In genomic region chr5:150519551-150519950, GRCm38 (mm10) we compare ENCODE assay signal across 13 mouse cellular contexts. TPM values are rescaled to one million over a fixed set of nuclear protein-coding genes. Genes with fewer than 3 reads are reported as not detected.
DNase-seq lines count a peak whose midpoint lies in the region; ATAC-seq and TF ChIP-seq lines count a peak whose summit lies in the region.
"Had no signal": no experiment of that assay in that cellular context is flagged by ENCODE, and none has a peak within 500 bp of the region (broad histone marks: within the 10 kb centered on the region; RNA-seq: fewer than 3 reads in every experiment).

No protein-coding gene starts in this region.

- no peaks in the 10 kb centered on the region for H3K9me3 ChIP-seq in intestine, postnatal 0 days (ENCODE audit: control insufficient read depth)
- no peaks in the 10 kb centered on the region for H3K9me3 ChIP-seq in intestine, embryonic 16.5 days (ENCODE audit: control insufficient read depth, low read length)
- H3K9me3 ChIP-seq in G1E (replicated peaks): no peaks in the 10 kb centered on the region
- H3K9me3 ChIP-seq: liver, embryonic 13.5 days; neural tube, embryonic 13.5 days had no signal

- H3K36me3 ChIP-seq in intestine, postnatal 0 days (ENCODE audit: control insufficient read depth, insufficient read depth): no peaks in the 10 kb centered on the region; the same call in 1 of the 2 replicates
- H3K36me3 ChIP-seq in intestine, embryonic 16.5 days (ENCODE audit: control insufficient read depth, insufficient read depth, low read length): no peaks in the 10 kb centered on the region
- H3K36me3 ChIP-seq in G1E (replicated peaks): peaks cover 6% of the 10 kb centered on the region
- H3K36me3 ChIP-seq: liver, embryonic 13.5 days; neural tube, embryonic 13.5 days had no signal

- no peak for ATAC-seq in intestine, postnatal 0 days
- ATAC-seq in intestine, embryonic 16.5 days: no peak
- no peak for ATAC-seq in G1E (ENCODE audit: extremely low read depth, insufficient number of reproducible peaks, low FRiP score, poor library complexity, severe bottlenecking)

- peak; percentile 76 for TF ChIP-seq CTCF in intestine, postnatal 0 days (IDR thresholded peaks at IDR 0.05; ENCODE audit: low read depth)
- TF ChIP-seq CTCF in G1E (IDR thresholded peaks at IDR 0.05; ENCODE audit: low read depth, low read length): 0 out of 2 replicates have a peak, but pooled peaks have one; percentile 2

- H3K27me3 ChIP-seq in intestine, postnatal 0 days (replicated peaks; ENCODE audit: control insufficient read depth, insufficient read depth, low read length): no peaks in the 10 kb centered on the region
- H3K27me3 ChIP-seq in intestine, embryonic 16.5 days (replicated peaks; ENCODE audit: control insufficient read depth, insufficient read depth, low read length): no peaks in the 10 kb centered on the region
- H3K27me3 ChIP-seq in G1E (ENCODE audit: insufficient read depth, low read length): peaks cover 13% of the 10 kb centered on the region
- H3K27me3 ChIP-seq: neural tube, embryonic 13.5 days had no signal

- intact Hi-C loops in left cerebral cortex, postnatal 25 days (cut with DNase I): no loop called here
- intact Hi-C loops in heart, postnatal 36 days (cut with DNase I): no loop called here

- no peak overlapping the region for H3K4me3 ChIP-seq in intestine, postnatal 0 days (ENCODE audit: low read depth, low read length)
- no peak overlapping the region for H3K4me3 ChIP-seq in intestine, embryonic 16.5 days (ENCODE audit: low read length)
- no peak overlapping the region for H3K4me3 ChIP-seq in G1E (ENCODE audit: low read depth, low read length)
- H3K4me3 ChIP-seq: liver, embryonic 13.5 days; neural tube, embryonic 13.5 days had no signal

- H3K27ac ChIP-seq in intestine, postnatal 0 days (ENCODE audit: low read depth, low read length): no peak overlapping the region
- no peak overlapping the region for H3K27ac ChIP-seq in intestine, embryonic 16.5 days (ENCODE audit: low read length)
- H3K27ac ChIP-seq: liver, embryonic 13.5 days; neural tube, embryonic 13.5 days had no signal

- no peak overlapping the region for H3K4me2 ChIP-seq in intestine, postnatal 0 days (replicated peaks; ENCODE audit: low read depth)
- no peak overlapping the region for H3K4me2 ChIP-seq in intestine, embryonic 16.5 days (ENCODE audit: low read depth, low read length)
- H3K4me2 ChIP-seq: liver, embryonic 13.5 days; neural tube, embryonic 13.5 days had no signal

- WGBS in intestine, postnatal 0 days: 93% methylated on average over 1 of the region's 1 CpGs
- 91% methylated on average over 1 of the region's 1 CpGs for WGBS in intestine, embryonic 16.5 days

- H3K9ac ChIP-seq in intestine, postnatal 0 days (ENCODE audit: low read depth, low read length): no peak overlapping the region
- no peak overlapping the region for H3K9ac ChIP-seq in intestine, embryonic 16.5 days (ENCODE audit: low read depth, low read length)
- H3K9ac ChIP-seq: liver, embryonic 13.5 days; neural tube, embryonic 13.5 days had no signal

- H3K4me1 ChIP-seq in intestine, postnatal 0 days (replicated peaks; ENCODE audit: control insufficient read depth, insufficient read depth, low read length): no peaks in the 10 kb centered on the region
- peaks cover 7% of the 10 kb centered on the region for H3K4me1 ChIP-seq in intestine, embryonic 16.5 days (ENCODE audit: control insufficient read depth, insufficient read depth, low read length)
- peaks cover 15% of the 10 kb centered on the region for H3K4me1 ChIP-seq in G1E (ENCODE audit: insufficient read depth, low read depth, low read length)

- DNase-seq in 3T3-L1 (ENCODE audit: low read depth, low spot score): peak; percentile 85
- peak; percentile 14 for DNase-seq in G1E (ENCODE audit: low spot score)
- DNase-seq in forelimb bud, embryonic 11.5 days (ENCODE audit: low read depth, low spot score): peak; percentile 13
- no peak for DNase-seq in spleen, postnatal 14 days (ENCODE audit: low spot score in 2 of 2)
- no peak for DNase-seq in left cerebral cortex, postnatal 25 days (ENCODE audit: low spot score in 2 of 2)
- DNase-seq in heart, postnatal 36 days: no peak
- DNase-seq: liver, embryonic 13.5 days had no signal

RNA-seq across cellular contexts. Expression of gene Zar1l, which starts 1.6 kb away (rescaled TPM):
- polyA plus RNA-seq in intestine, postnatal 0 days (2015; fragmentation: Nextera tagmentation; extraction: Ambion mirVana): not detected in 2 replicates
- not detected in 2 replicates for polyA plus RNA-seq in intestine, embryonic 16.5 days (2015; fragmentation: Nextera tagmentation; extraction: Ambion mirVana)
- not detected in 2 replicates for total RNA-seq in G1E (2014; fragmentation: Nextera tagmentation)
- total RNA-seq in G1E (2017): not detected in 2 replicates
- not detected in 2 replicates for polyA plus RNA-seq in G1E (2012)
- total RNA-seq in left cerebral cortex, postnatal 25 days (2021): 1 to 10 TPM; 1.2 to 1.7 TPM
- total RNA-seq in heart, postnatal 36 days (2021): not detected
- total RNA-seq: layer of hippocampus, adult 18-20 months had no signal
- polyA plus RNA-seq: heart, embryonic 14.5 days; liver, embryonic 13.5 days; neural tube, embryonic 13.5 days; stomach, embryonic 16.5 days had no signal

RNA-seq across cellular contexts. Expression of gene Brca2, which starts 2.9 kb away (rescaled TPM):
- polyA plus RNA-seq in intestine, postnatal 0 days (2015; fragmentation: Nextera tagmentation; extraction: Ambion mirVana): 6.6 and 6.7 TPM in 2 replicates
- 12.8 TPM in 2 replicates for polyA plus RNA-seq in intestine, embryonic 16.5 days (2015; fragmentation: Nextera tagmentation; extraction: Ambion mirVana)
- 104 and 119 TPM in 2 replicates for total RNA-seq in G1E (2014; fragmentation: Nextera tagmentation)
- 31.5 and 39.7 TPM in 2 replicates for total RNA-seq in G1E (2017)
- 9.0 and 13.9 TPM in 2 replicates for polyA plus RNA-seq in G1E (2012)
- total RNA-seq in left cerebral cortex, postnatal 25 days (2021): 1 to 10 TPM; 5.7 to 6.0 TPM
- 1 to 10 TPM; 2.6 to 3.4 TPM for total RNA-seq in heart, postnatal 36 days (2021)

Comparison
In these comparisons a context has a peak if more than half of its experiments do, and no peak if none do; other contexts are left out.
1. DNase-seq: peak in 3T3-L1 (single experiment), G1E (single experiment) and forelimb bud, embryonic 11.5 days (single experiment); none in spleen, postnatal 14 days (0 of 2), left cerebral cortex, postnatal 25 days (0 of 2) and heart, postnatal 36 days (0 of 2).
2. RNA of gene Brca2, which starts 2.9 kb away (total RNA-seq): 31.5 to 119 TPM in G1E; 5.7 to 6.0 TPM in left cerebral cortex, postnatal 25 days and 2.6 to 3.4 TPM in heart, postnatal 36 days; every median in the first group is over 4 times any median in the second.